Mouse (Mus musculus) ES-E14 (cell line): ENCODE data around the gene Them7.

Experiments used
- HCFC1 ChIP-seq: IDR thresholded peaks from 2 replicates; pipeline ENCODE4 v1.6.1; 2012; ENCODE audit warnings: low read length, inconsistent platforms, borderline replicate concordance; ENCODE audit not compliant: insufficient read depth
- MAFK ChIP-seq: IDR thresholded peaks from 2 replicates; pipeline ENCODE4 v1.6.1; 2014; ENCODE audit warnings: mild to moderate bottlenecking, low read depth, low read length, inconsistent platforms; ENCODE audit not compliant: insufficient read depth
- ZNF384 ChIP-seq: IDR thresholded peaks from 2 replicates; pipeline ENCODE4 v1.6.1; 2012; ENCODE audit warnings: low read depth, low read length, inconsistent platforms

DNA sequence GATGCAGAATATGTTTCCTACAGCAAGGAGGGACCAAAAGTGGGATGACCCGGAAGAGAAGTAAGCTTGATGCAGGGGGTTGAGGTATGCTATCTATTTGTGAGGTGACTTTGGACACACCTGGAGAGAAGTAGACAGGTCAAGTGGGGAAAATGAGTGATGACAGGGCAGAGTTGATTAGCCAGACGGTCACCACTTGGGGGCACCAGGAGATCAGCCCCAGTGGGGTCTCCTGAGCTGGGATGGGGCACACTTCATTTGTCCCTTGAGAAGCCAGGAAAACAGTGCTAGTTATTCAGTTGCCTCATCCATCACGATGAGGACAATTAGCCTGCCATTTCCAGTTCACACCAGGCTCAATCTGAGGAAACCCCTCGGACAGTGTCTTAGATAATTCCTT lies 143.5 kb downstream of the Them7 start:
- TF ChIP-seq HCFC1 (no peak), MAFK (no peak), ZNF384 (no peak)
